Mouse (Mus musculus) intestine, embryonic 16.5 days (tissue): ENCODE measurements around the gene Polr3c. TPM values are rescaled to one million over a fixed set of nuclear protein-coding genes. Genes with fewer than 3 reads are reported as not detected.
"Not testable (repeated sequence)": the region's sequence is repeated elsewhere in the genome, so short reads cannot be mapped to it uniquely, and the experiment has no call there.

Source experiments
- ATAC-seq: fragments of 200-750 bp; cut with Nextera tagmentation; 2 replicates; pipeline ENCODE4 v1.8.0; 2017; ENCODE audit warnings: moderate TSS enrichment, moderate library complexity
- H3K27ac ChIP-seq: fragments of 300-500 bp; sonication (generic); 2 replicates; pipeline ENCODE4 v1.5.1; 2014; ENCODE audit warnings: mild to moderate bottlenecking, low read length
- H3K27me3 ChIP-seq: fragments of 300-500 bp; sonication (generic); replicated peaks from 2 replicates; pipeline ENCODE4 v1.6.1; 2014; ENCODE audit warnings: low read length, control low read depth, mixed read lengths; ENCODE audit not compliant: control insufficient read depth, insufficient read depth
- H3K36me3 ChIP-seq: fragments of 300-500 bp; sonication (generic); 2 replicates; pipeline ENCODE4 v1.6.1; 2014; ENCODE audit warnings: low read length, control low read depth; ENCODE audit not compliant: control insufficient read depth, insufficient read depth
- H3K4me1 ChIP-seq: fragments of 300-500 bp; sonication (generic); 2 replicates; pipeline ENCODE4 v1.6.1; 2014; ENCODE audit warnings: low read length, control low read depth, mixed read lengths; ENCODE audit not compliant: control insufficient read depth, insufficient read depth
- H3K4me2 ChIP-seq: fragments of 300-500 bp; sonication (generic); 2 replicates; pipeline ENCODE4 v1.6.1; 2014; ENCODE audit warnings: low read depth, low read length, control low read depth
- H3K4me3 ChIP-seq: fragments of 300-500 bp; sonication (generic); 2 replicates; pipeline ENCODE4 v1.5.1; 2014; ENCODE audit warnings: mild to moderate bottlenecking, low read length
- H3K9ac ChIP-seq: fragments of 300-500 bp; sonication (generic); 2 replicates; pipeline ENCODE4 v1.6.1; 2014; ENCODE audit warnings: low read depth, low read length
- H3K9me3 ChIP-seq: fragments of 300-500 bp; sonication (generic); 2 replicates; pipeline ENCODE4 v1.6.1; 2016; ENCODE audit warnings: low read length, control low read depth; ENCODE audit not compliant: control insufficient read depth
- WGBS: fragments of 180-500 bp; shearing (Covaris S2); extraction: QIAGEN DNeasy Blood & Tissue Kit; methylation state at CpG from one replicate; pipeline ENCODE4 v1.1.7; 2014; 5-methylcytosine and 5-hydroxymethylcytosine counted together
- polyA plus RNA-seq: library from polyadenylated mRNA; unstranded; fragments of >200 nt; fragmentation: Nextera tagmentation; extraction: Ambion mirVana; gene quantifications from 2 replicates; pipeline ENCODE4 v1.2.1, GENCODE M21; 2015

The Polr3c gene
- polyA plus RNA-seq, 1 experiment from 2014 or later = 41.0 TPM

DNA sequence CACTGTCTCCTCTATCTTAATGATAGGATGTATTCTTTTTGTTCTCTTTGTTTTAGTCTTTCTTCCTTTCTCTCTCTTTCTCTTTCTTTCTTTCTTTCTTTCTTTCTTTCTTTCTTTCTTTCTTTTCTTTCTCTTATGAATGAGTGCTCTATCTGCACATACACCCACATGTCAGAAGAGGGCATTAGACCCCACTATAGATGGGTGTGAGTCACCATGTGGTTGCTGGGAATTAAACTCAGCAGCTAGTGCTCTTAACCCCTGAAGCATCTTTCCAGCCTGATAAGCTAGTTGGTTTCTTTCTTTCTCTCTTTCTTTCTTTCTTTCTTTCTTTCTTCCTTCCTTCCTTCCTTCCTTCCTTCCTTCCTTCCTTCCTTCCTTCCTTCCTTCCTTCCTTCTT, 12.9 kb upstream of the Polr3c start:
- not testable (repeated sequence) for H3K9ac ChIP-seq, H3K27ac ChIP-seq, H3K27me3 ChIP-seq, H3K4me1 ChIP-seq, ATAC-seq, H3K36me3 ChIP-seq, H3K4me2 ChIP-seq, H3K4me3 ChIP-seq, H3K9me3 ChIP-seq

GRCm38 (mm10) chr3:96737995-96738394, 10.6 kb upstream of the Polr3c start:
- H3K27me3 ChIP-seq = no peaks in the 10 kb centered on the region
- H3K27ac ChIP-seq = no peak overlapping the region
- no peak for ATAC-seq
- no peaks in the 10 kb centered on the region for H3K9me3 ChIP-seq
- no peaks in the 10 kb centered on the region for H3K4me1 ChIP-seq
- WGBS = 78% methylated on average over 1 of the region's 1 CpGs
- H3K4me2 ChIP-seq = no peak overlapping the region
- H3K4me3 ChIP-seq = no peak overlapping the region
- no peaks in the 10 kb centered on the region for H3K36me3 ChIP-seq
- no peak overlapping the region for H3K9ac ChIP-seq

- Histone ChIP-seq H3K4me3 (no peak overlapping the region), H3K9ac (no peak overlapping the region), H3K27me3 (no peaks in the 10 kb centered on the region), H3K27ac (no peak overlapping the region), H3K9me3 (no peaks in the 10 kb centered on the region), H3K4me1 (no peaks in the 10 kb centered on the region), H3K36me3 (no peaks in the 10 kb centered on the region), H3K4me2 (no peak overlapping the region)
- 59% methylated on average over 1 of the region's 1 CpGs for WGBS
- ATAC-seq = no peak
These were observed 9.7 kb upstream of the Polr3c start for GRCm38 (mm10) chr3:96737013-96737740.

DNA sequence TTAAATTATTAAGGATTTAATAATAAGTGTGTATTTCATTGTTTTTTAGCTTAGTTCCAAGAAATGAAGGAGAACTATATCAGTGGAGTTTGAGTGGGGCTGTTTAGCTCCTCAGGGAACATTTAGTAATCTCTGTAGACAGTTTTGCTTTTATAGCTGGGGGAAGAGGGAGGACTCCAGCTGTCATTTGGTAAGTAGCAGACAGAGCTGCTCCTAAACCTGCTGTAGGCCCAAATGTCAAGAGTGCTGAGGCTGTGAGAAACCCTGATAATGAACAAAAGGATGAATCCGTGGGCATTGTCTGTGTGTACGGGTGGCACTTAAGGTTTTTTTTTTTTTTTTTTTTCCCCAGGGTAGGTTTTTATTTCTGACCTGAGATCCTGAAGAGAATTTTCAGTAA, 7.8 kb upstream of the Polr3c start:
- H3K4me2 ChIP-seq = no peak overlapping the region
- no peak overlapping the region for H3K4me3 ChIP-seq
- ATAC-seq = no peak
- no peak overlapping the region for H3K27ac ChIP-seq
- H3K9ac ChIP-seq = no peak overlapping the region
- H3K9me3 ChIP-seq = no peaks in the 10 kb centered on the region
- H3K36me3 ChIP-seq = no peaks in the 10 kb centered on the region
- 0 out of 2 replicates have a peak, but pooled peaks cover 4% of the 10 kb centered on the region for H3K4me1 ChIP-seq
- no peaks in the 10 kb centered on the region for H3K27me3 ChIP-seq
- WGBS = 84% methylated on average over 2 of the region's 2 CpGs

DNA sequence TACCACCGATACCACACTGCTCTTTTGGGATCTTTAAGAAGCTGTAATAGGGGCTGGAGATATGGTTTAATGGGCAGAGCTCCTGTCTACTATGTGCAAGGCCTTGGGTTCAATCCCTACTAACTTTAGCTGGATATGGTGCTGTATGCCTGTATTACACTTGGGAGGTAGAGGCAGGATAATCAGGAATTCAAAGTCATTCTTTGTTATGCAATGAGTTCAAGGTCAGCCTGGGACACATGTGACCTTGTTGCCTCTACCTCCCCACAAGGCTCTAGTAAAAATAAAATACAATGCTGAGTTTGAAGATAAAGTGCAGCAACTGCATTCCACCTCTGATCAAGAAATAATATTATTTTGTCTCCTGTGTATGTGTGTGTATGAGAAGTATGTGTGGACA, 6.6 kb upstream of the Polr3c start:
- H3K9me3 ChIP-seq = no peaks in the 10 kb centered on the region
- peaks cover 9% of the 10 kb centered on the region for H3K4me1 ChIP-seq
- H3K4me3 ChIP-seq = no peak overlapping the region
- no peak overlapping the region for H3K9ac ChIP-seq
- 94% methylated on average over 1 of the region's 1 CpGs for WGBS
- no peaks in the 10 kb centered on the region for H3K36me3 ChIP-seq
- H3K27me3 ChIP-seq = no peaks in the 10 kb centered on the region
- H3K4me2 ChIP-seq = no peak overlapping the region
- no peak overlapping the region for H3K27ac ChIP-seq
- no peak for ATAC-seq

DNA sequence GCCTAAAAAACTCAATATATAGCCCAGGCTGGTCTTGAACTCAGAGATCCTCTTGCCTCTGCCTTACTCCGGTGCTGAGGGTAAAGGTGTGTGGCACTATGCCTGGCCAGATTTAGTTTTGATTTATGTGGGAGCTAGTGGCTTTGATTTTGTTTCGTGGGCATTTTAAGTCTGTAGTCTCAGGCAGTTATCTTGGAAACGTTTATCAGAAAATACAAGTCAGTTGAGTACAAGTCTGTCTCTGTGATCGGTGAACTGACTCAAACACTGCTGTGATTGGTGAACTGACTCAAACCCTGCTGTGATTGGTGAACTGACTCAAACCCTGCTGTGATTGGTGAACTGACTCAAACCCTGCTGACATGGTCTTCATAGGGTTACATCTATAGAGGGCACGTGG, 3.4 kb upstream of the Polr3c start:
- Histone ChIP-seq H3K27ac (no peak overlapping the region), H3K9ac (no peak overlapping the region), H3K9me3 (no peaks in the 10 kb centered on the region), H3K4me2 (no peak overlapping the region), H3K4me3 (no peak overlapping the region), H3K4me1 (peaks cover 22% of the 10 kb centered on the region), H3K27me3 (no peaks in the 10 kb centered on the region), H3K36me3 (no peaks in the 10 kb centered on the region)
- ATAC-seq = no peak
- 70% methylated on average over 5 of the region's 5 CpGs for WGBS

GRCm38 (mm10) chr3:96729403-96729784, 2.0 kb upstream of the Polr3c start:
- no peak for ATAC-seq
- no peak overlapping the region for H3K4me2 ChIP-seq
- H3K9ac ChIP-seq = no peak overlapping the region
- no peak overlapping the region for H3K27ac ChIP-seq
- H3K9me3 ChIP-seq = no peaks in the 10 kb centered on the region
- H3K4me1 ChIP-seq = peaks cover 27% of the 10 kb centered on the region
- 41% methylated on average over 3 of the region's 3 CpGs for WGBS
- no peaks in the 10 kb centered on the region for H3K27me3 ChIP-seq
- H3K36me3 ChIP-seq = no peaks in the 10 kb centered on the region
- H3K4me3 ChIP-seq = no peak overlapping the region

GRCm38 (mm10) chr3:96728634-96729402, 1.4 kb upstream of the Polr3c start:
- peak overlapping the region; percentile 88 for H3K9ac ChIP-seq

GRCm38 (mm10) chr3:96727828-96728633, 603 bp upstream of the Polr3c start:
- Histone ChIP-seq H3K9ac (peak overlapping the region; percentile 88), H3K4me3 (peak overlapping the region; percentile 97), H3K27ac (peak overlapping the region; percentile 74), H3K36me3 (no peaks in the 10 kb centered on the region), H3K27me3 (no peaks in the 10 kb centered on the region), H3K9me3 (no peaks in the 10 kb centered on the region), H3K4me2 (peak overlapping the region; percentile 78), H3K4me1 (peaks cover 27% of the 10 kb centered on the region)
- peak; percentile 60 for ATAC-seq
- under 1% methylated on average over 42 of the region's 42 CpGs for WGBS

More at GRCm38 (mm10) chr3:96728634-96729402, 1.4 kb upstream of the Polr3c start:
- peak overlapping the region; percentile 74; the same call in 1 of the 2 replicates for H3K27ac ChIP-seq
- H3K36me3 ChIP-seq = no peaks in the 10 kb centered on the region
- peak overlapping the region; percentile 97 for H3K4me3 ChIP-seq
- WGBS = 44% methylated on average over 7 of the region's 7 CpGs
- no peaks in the 10 kb centered on the region for H3K27me3 ChIP-seq
- H3K4me2 ChIP-seq = peak overlapping the region; percentile 78
- H3K4me1 ChIP-seq = peaks cover 27% of the 10 kb centered on the region
- no peaks in the 10 kb centered on the region for H3K9me3 ChIP-seq
- no peak for ATAC-seq
